ENCODE assay signal across 13 mouse cellular contexts in the genomic region with DNA sequence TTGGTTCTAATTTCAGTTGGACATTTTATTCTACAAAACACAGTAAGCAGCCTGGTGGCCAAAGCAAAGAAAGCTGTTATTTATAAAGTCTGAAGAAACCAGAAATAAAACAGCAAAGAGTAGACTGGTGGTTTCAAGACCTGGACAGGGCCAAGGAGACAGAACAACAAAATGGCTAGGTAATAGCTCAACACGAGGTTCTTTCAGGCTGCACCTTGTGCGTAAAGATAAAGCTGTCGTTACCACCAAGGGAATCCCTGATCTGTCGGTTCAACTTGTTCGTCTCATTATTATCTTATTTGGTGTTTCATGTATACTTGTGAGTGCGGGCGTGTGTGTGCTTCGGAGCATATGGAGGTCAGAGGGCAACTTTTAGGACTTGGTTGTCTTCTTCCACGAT.
"Had no signal": no experiment of that assay in that cellular context is flagged by ENCODE, and none has a peak within 500 bp of the region (broad histone marks: within the 10 kb centered on the region; RNA-seq: fewer than 3 reads in every experiment).

No protein-coding gene starts in this region.

- DNase-seq: kidney, adult 11 months; kidney, postnatal 14 days; lung, embryonic 14.5 days; lung, postnatal 10 days; lung, postnatal 4 days; right cerebral cortex, postnatal 14 days; thymus, postnatal 36 days had no signal

- H3K9me3 ChIP-seq: kidney, embryonic 15.5 days; limb, embryonic 15.5 days; megakaryocyte, embryonic 14.5 days; midbrain, embryonic 12.5 days; stomach, embryonic 15.5 days had no signal

- H3K27ac ChIP-seq: kidney, embryonic 15.5 days; left cerebral cortex, adult 2 months; limb, embryonic 15.5 days; midbrain, embryonic 12.5 days; stomach, embryonic 15.5 days had no signal

- H3K36me3 ChIP-seq: kidney, embryonic 15.5 days; limb, embryonic 15.5 days; midbrain, embryonic 12.5 days; stomach, embryonic 15.5 days had no signal

- H3K4me2 ChIP-seq: kidney, embryonic 15.5 days; limb, embryonic 15.5 days; lung, embryonic 14.5 days; midbrain, embryonic 12.5 days; stomach, embryonic 15.5 days had no signal

- H3K4me3 ChIP-seq: kidney, embryonic 15.5 days; left cerebral cortex, adult 2 months; limb, embryonic 15.5 days; megakaryocyte, embryonic 14.5 days; midbrain, embryonic 12.5 days; stomach, embryonic 15.5 days had no signal

- H3K27me3 ChIP-seq: kidney, embryonic 15.5 days; limb, embryonic 15.5 days; megakaryocyte, embryonic 14.5 days; midbrain, embryonic 12.5 days; stomach, embryonic 15.5 days had no signal

- H3K9ac ChIP-seq: kidney, embryonic 15.5 days; limb, embryonic 15.5 days; lung, embryonic 14.5 days; midbrain, embryonic 12.5 days; stomach, embryonic 15.5 days had no signal

- H3K4me1 ChIP-seq: limb, embryonic 15.5 days; midbrain, embryonic 12.5 days; stomach, embryonic 15.5 days had no signal
